Mouse (Mus musculus) right cerebral cortex, postnatal 14 days (tissue): ENCODE results near the gene Wnt1.

Source experiments
- DNase-seq: peaks from one replicate; pipeline ENCODE4 v3.0.0; 2022

Gene Wnt1

GRCm38 (mm10) chr15:98778191-98778770 is 11.4 kb upstream of the Wnt1 start:
- DNase-seq: no peak

DNA sequence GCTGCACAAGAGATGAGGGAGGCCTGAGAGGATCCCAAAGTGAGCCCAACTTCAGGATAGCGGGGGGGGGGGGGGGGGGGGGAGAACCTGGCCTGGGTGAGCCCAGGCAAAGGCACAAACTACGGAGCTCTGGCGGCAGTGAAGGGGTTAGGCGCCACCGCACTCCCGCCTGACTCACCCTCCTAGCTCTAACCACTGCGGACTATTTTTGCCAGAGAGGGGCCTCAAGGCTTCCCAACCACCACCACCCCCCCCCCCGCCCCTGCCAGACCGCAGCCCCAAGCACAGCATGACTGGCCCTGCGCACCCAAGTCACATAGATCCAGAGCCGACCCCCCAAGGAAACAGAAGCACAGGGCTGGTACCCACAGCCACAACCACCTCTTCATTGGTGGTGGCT is 10.9 kb upstream of the Wnt1 start:
- DNase-seq: no peak

- no peak for DNase-seq
These were observed 9.6 kb upstream of the Wnt1 start for GRCm38 (mm10) chr15:98780075-98780474.

GRCm38 (mm10) chr15:98780573-98780972 is 9.1 kb upstream of the Wnt1 start:
- no peak for DNase-seq

- no peak for DNase-seq
These were observed 8.5 kb upstream of the Wnt1 start for GRCm38 (mm10) chr15:98781166-98781565.

GRCm38 (mm10) chr15:98785744-98786143 is 3.9 kb upstream of the Wnt1 start:
- DNase-seq: no peak

DNA sequence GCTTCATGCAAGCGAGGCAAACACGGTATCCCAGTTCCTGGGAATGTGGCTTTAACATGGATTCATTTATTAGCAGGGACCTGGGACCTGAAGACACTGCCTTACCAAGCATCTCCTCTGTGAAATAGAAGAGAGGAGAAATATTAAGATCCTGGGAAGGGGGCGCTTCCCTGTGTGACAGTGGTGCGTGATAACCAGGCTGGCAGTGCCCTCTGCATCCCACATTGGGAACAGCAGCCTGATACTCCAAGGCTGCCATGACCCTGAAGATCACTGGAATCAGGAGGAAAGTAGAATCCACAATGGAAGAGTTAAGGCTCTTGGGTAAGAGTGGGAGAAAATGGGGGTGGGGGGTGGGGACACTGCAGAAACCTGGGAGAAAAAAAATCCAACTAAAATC is 1.7 kb upstream of the Wnt1 start:
- DNase-seq: no peak

DNA sequence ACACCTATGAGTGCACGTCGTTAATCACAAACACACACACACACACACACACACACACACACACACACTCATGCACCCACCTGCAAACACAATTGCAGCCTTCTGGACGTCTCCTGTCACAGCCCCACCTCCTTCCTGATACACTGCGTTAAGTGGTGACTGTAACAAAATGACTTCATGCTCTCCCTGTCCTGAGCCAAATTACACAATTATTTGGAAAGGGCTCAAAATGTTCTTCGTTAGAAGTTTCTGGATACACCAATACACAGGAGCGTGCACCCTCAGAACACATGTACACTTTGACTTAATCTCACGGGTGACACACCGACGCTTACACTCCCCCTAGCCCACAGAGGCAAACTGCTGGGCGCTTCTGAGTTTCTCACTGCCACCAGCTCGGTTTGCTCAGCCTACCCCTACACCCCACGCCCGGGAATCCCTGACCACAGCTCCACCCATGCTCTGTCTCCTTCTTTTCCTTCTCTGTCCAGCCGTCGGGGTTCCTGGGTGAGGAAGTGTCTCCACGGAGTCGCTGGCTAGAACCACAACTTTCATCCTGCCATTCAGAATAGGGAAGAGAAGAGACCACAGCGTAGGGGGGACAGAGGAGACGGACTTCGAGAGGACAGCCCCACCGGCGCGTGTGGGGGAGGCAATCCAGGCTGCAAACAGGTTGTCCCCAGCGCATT is 541 bp upstream of the Wnt1 start:
- no peak for DNase-seq

DNA sequence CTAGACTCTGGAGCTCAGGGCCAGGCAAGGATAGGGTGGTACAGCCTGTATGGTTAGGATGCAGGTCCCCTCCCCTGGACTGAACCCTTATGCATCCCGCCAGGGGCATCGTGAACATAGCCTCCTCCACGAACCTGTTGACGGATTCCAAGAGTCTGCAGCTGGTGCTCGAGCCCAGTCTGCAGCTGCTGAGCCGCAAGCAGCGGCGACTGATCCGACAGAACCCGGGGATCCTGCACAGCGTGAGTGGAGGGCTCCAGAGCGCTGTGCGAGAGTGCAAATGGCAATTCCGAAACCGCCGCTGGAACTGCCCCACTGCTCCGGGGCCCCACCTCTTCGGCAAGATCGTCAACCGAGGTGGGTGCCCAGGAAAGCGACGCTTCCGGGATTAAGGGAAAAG is 1.1 kb downstream of the Wnt1 start:
- DNase-seq: no peak

DNA sequence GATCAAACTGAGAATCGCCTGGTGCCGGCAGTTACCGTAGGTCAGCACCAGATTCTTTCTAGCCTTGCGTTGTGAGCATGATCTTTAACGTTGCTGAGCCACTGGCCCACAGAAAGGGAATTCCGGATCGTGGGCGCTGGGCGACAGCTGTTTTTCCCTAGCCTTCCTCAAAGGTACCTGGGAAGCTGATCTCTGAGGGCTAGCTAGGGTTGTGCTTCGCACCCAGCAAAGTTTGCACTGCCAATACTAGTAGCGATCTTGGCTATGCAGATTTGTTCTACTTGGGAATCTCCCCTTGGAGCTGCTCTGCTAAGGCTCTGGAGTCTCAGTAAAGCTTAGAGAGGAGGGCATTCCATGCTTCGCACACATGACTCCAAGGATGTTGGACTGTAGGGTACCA is 1.6 kb downstream of the Wnt1 start:
- no peak for DNase-seq

- DNase-seq: no peak
These were observed 2.1 kb downstream of the Wnt1 start for GRCm38 (mm10) chr15:98791771-98792170.

DNA sequence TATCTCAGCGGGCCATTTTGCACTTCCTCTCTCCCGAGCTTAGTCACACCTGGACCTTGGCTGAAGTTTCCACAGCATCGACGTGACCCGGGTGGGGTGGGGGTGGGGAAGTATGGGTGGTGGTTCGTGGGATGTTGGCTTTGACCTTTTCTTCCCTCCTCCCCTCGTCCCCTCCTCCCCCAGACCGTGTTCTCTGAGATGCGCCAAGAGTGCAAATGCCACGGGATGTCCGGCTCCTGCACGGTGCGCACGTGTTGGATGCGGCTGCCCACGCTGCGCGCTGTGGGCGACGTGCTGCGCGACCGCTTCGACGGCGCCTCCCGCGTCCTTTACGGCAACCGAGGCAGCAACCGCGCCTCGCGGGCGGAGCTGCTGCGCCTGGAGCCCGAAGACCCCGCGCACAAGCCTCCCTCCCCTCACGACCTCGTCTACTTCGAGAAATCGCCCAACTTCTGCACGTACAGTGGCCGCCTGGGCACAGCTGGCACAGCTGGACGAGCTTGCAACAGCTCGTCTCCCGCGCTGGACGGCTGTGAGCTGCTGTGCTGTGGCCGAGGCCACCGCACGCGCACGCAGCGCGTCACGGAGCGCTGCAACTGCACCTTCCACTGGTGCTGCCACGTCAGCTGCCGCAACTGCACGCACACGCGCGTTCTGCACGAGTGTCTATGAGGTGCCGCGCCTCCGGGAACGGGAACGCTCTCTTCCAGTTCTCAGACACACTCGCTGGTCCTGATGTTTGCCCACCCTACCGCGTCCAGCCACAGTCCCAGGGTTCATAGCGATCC is 2.8 kb downstream of the Wnt1 start:
- DNase-seq: peak; percentile 57

GRCm38 (mm10) chr15:98793141-98793698 is 3.6 kb downstream of the Wnt1 start:
- DNase-seq: no peak

- DNase-seq: no peak
These were observed 7.3 kb downstream of the Wnt1 start for GRCm38 (mm10) chr15:98796803-98797595.

DNA sequence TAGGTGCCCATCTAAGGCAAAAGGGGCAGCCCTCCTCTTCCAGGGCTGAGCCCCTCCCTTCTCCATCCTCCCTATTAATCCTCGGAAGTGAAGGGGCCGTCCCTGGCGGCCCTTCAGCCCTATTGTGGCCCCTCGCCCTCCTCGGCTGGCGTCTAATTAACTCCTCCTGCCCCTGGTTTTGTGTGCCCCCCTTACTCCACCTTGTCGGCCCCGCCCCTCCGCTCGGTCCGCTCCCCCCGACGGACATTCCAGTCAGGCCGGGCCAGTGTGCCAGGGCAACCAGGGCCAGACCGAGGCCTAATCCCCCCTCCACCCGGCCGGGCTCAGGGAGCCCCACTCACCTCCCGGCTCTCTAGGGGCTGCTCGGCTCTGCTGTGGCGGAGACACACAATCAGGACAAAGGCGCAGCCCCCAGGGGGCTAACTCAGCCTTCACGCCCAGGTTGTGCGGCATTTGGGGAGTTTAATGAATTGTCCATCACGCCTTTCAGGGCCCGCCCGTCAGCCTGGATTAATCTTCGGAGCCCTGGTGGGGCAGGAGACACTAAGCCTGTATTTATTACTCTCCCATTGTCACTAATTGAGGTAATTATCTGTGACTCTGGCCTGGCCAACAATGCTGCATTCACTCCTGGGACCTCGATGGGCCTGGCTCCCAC is 8.3 kb downstream of the Wnt1 start:
- DNase-seq: no peak

- DNase-seq: no peak
These were observed 9.2 kb downstream of the Wnt1 start for GRCm38 (mm10) chr15:98798903-98799302.

GRCm38 (mm10) chr15:98799396-98799795 is 9.7 kb downstream of the Wnt1 start:
- DNase-seq: peak; percentile 79

DNA sequence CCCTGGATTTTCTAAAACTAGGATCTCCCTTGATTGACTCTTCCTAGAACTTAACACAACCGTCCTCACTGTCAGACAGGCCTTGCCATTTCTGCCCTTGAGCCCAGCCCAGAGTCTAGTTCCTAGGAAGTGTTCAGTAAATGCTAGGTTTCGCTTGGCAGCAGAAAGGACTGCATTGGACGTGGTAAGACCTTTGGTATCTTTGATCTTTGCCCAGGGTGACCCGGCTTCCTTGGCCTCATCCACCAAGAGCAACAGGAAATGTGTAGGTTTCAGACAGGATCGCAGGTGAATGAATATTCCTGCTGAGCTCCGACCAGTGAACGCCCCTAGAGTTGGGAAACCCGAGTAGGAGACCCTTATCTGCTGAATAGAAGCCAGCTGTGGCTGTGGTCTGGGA is 13.3 kb downstream of the Wnt1 start:
- DNase-seq: no peak

GRCm38 (mm10) chr15:98804054-98804453 is 14.4 kb downstream of the Wnt1 start:
- DNase-seq: peak; percentile 89

DNA sequence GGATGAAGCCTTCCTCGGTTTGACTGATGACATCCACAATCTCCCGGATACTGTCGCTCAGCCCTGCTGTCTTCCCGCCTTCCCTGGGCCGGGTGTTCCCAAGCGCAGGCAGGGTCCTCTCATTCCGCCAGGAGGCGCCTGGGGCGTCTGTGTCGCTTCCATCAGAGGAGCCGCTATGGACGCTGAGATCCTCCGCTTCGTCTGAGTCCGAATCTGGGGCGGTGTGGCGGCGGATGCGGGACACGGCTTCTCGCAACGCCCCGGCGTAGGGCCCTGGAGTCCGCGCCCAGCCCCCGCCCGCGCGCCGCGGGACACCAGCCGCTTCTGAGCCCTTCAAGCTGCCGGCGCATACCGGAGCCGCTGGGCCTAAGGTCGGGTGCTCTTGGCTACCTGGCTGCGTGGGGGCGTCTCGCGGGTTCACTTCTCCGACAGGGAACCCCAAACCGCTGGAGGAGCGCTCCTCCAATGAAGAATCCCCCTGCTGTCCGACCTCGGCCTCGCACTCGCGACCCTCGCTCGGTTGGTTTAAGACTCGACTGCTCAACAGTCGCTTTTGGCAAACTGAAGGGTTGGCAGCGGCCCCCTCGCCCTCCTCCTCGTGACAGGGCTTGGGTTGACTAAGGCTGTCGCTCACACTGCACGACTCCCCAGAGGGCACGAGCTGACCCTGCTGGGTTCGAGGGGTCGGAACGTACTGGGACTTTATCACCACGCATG is 15.8 kb downstream of the Wnt1 start:
- DNase-seq: peak; percentile 82

- no peak for DNase-seq
These were observed 16.6 kb downstream of the Wnt1 start for GRCm38 (mm10) chr15:98806071-98806808.
